Mouse (Mus musculus) small intestine, adult 2 months (tissue): ENCODE measurements around the gene Retsat.

Experiments used
- CTCF ChIP-seq: fragments of 200-500 bp; IDR thresholded peaks from 2 replicates; pipeline ENCODE4 v1.5.1; 2012; ENCODE audit warnings: low read depth, mild to moderate bottlenecking, control low read depth, inconsistent platforms, low read length, moderate library complexity, mixed read lengths; ENCODE audit not compliant: insufficient replicate concordance, insufficient read length; ENCODE audit errors: extremely low read depth
- POLR2A ChIP-seq: fragments of 200-500 bp; IDR thresholded peaks from 2 replicates; pipeline ENCODE4 v1.6.1; 2012; ENCODE audit warnings: low read depth, mild to moderate bottlenecking, control low read depth, inconsistent platforms, low read length, moderate library complexity

GRCm38 (mm10) chr6:72656053-72656442 is 57.8 kb downstream of the Retsat start:
- no peak for TF ChIP-seq POLR2A
- no peak for TF ChIP-seq CTCF
